Mouse (Mus musculus) kidney, adult 2 months (tissue): ENCODE results near the gene Tmem150c.

ENCODE experiments used
- CTCF ChIP-seq: fragments of 200-500 bp; conservative IDR thresholded peaks from 2 replicates; pipeline ENCODE4 v1.5.1; 2011; ENCODE audit warnings: low read depth, mild to moderate bottlenecking, control low read depth, low read length, moderate library complexity, mixed read lengths; ENCODE audit not compliant: insufficient read depth, insufficient read length
- POLR2A ChIP-seq: fragments of 200-500 bp; IDR thresholded peaks from one replicate; pipeline ENCODE4 v1.6.1; 2011; ENCODE audit warnings: low read depth, low read length, control low read depth

GRCm38 (mm10) chr5:100090515-100091262, 68.9 kb downstream of the Tmem150c start:
- no peak for TF ChIP-seq CTCF
- no peak for TF ChIP-seq POLR2A
